Mouse (Mus musculus) midbrain, embryonic 13.5 days (tissue): ENCODE measurements around the gene Mecom. TPM values are rescaled to one million over a fixed set of nuclear protein-coding genes. Genes with fewer than 3 reads are reported as not detected.
A peak's percentile ranks its signal among the peaks of the same experiment; 100 is the strongest.

ENCODE experiments used
- ATAC-seq: fragments of 200-750 bp; cut with Nextera tagmentation; 2 replicates; pipeline ENCODE4 v1.8.0; 2017; ENCODE audit warnings: mild to moderate bottlenecking, moderate TSS enrichment, moderate library complexity
- H3K27ac ChIP-seq: fragments of 300-500 bp; sonication (generic); 2 replicates; pipeline ENCODE4 v1.5.1; 2015; ENCODE audit warnings: inconsistent platforms, mild to moderate bottlenecking, moderate library complexity
- H3K27me3 ChIP-seq: fragments of 300-500 bp; sonication (generic); 2 replicates; pipeline ENCODE4 v1.6.1; 2015; ENCODE audit warnings: mild to moderate bottlenecking, inconsistent platforms
- H3K36me3 ChIP-seq: fragments of 300-500 bp; sonication (generic); 2 replicates; pipeline ENCODE4 v1.6.1; 2015; ENCODE audit warnings: mild to moderate bottlenecking, inconsistent platforms
- H3K4me1 ChIP-seq: fragments of 300-500 bp; sonication (generic); replicated peaks from 2 replicates; pipeline ENCODE4 v1.6.1; 2015; ENCODE audit warnings: inconsistent platforms
- H3K4me2 ChIP-seq: fragments of 300-500 bp; sonication (generic); replicated peaks from 2 replicates; pipeline ENCODE4 v1.6.1; 2015; ENCODE audit warnings: moderate library complexity, mild to moderate bottlenecking, inconsistent platforms
- H3K4me3 ChIP-seq: fragments of 300-500 bp; sonication (generic); replicated peaks from 2 replicates; pipeline ENCODE4 v1.5.1; 2015; ENCODE audit warnings: mild to moderate bottlenecking, inconsistent platforms
- H3K9ac ChIP-seq: fragments of 300-500 bp; sonication (generic); replicated peaks from 2 replicates; pipeline ENCODE4 v1.6.1; 2015; ENCODE audit warnings: mild to moderate bottlenecking, inconsistent platforms
- H3K9me3 ChIP-seq: fragments of 300-500 bp; sonication (generic); 2 replicates; pipeline ENCODE4 v1.6.1; 2016; ENCODE audit warnings: mild to moderate bottlenecking, inconsistent platforms
- WGBS: fragments of 180-500 bp; shearing (Covaris S2); methylation state at CpG from one replicate; pipeline ENCODE4 v1.1.7; 2015; 5-methylcytosine and 5-hydroxymethylcytosine counted together
- polyA plus RNA-seq: library from polyadenylated mRNA; unstranded; fragments of >200 nt; fragmentation: Nextera tagmentation; extraction: Ambion mirVana; gene quantifications from 2 replicates; pipeline ENCODE4 v1.2.1, GENCODE M21; 2015

Mecom gene
- polyA plus RNA-seq, 1 experiment from 2014 or later = 11.1 TPM

DNA sequence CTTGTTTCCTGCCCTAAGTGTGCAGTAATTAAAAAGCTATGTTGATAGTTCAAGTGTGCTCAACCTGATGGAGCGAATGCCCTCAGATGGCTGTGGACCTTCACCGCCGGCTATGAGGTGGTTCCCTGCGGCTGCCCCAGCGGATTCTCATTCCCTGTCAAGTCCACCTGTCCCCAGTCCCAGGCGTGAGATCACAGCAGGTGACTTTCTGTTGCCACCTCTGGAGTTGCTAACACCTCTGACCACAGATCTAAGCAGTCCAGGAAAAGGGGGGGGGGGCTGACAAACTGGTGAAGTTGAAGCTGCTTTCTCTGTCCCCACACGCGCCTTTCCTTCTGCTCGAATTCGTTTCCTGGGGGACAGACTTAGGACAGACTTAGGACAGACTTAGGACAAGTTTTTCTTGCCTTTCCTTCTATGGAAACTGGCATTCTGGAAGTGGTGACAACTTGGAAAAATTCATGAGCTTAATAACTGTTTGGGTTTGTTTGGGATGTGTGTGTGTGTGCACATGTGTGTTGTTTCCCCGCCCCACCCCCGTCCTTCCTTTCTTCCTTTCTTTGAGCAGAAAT is 35.3 kb downstream of the Mecom start:
- no peak overlapping the region for H3K9ac ChIP-seq
- H3K4me3 ChIP-seq = no peak overlapping the region
- peaks cover 65% of the 10 kb centered on the region for H3K27me3 ChIP-seq
- peaks cover 49% of the 10 kb centered on the region for H3K4me1 ChIP-seq
- H3K4me2 ChIP-seq = no peak overlapping the region
- H3K36me3 ChIP-seq = no peaks in the 10 kb centered on the region
- ATAC-seq = no peak
- no peak overlapping the region for H3K27ac ChIP-seq
- 5% methylated on average over 12 of the region's 12 CpGs for WGBS
- H3K9me3 ChIP-seq = no peaks in the 10 kb centered on the region

DNA sequence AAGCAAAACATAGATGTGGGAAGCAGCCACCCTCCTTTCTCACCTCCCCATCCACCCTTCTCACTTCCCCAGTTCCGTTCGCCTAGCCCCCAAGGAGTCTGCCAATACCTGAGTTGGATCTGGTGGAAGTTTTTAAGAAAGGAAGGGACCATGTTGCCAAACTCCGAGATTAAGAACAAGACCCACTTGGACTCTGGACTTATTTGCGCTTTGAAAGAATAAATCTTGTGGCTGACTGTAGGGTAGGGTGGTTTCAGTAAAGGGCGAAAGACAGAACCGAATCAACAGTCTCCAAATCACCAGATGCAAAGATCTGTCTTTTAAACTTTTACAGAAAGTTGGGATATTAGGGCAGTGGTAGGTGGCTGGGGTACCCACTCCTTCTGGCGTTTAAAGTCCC is 36.0 kb downstream of the Mecom start:
- Histone ChIP-seq H3K27me3 (peaks cover 61% of the 10 kb centered on the region), H3K9me3 (no peaks in the 10 kb centered on the region), H3K9ac (no peak overlapping the region), H3K27ac (no peak overlapping the region), H3K4me2 (no peak overlapping the region), H3K4me3 (no peak overlapping the region), H3K4me1 (peaks cover 56% of the 10 kb centered on the region), H3K36me3 (no peaks in the 10 kb centered on the region)
- WGBS = 16% methylated on average over 7 of the region's 7 CpGs
- no peak for ATAC-seq

DNA sequence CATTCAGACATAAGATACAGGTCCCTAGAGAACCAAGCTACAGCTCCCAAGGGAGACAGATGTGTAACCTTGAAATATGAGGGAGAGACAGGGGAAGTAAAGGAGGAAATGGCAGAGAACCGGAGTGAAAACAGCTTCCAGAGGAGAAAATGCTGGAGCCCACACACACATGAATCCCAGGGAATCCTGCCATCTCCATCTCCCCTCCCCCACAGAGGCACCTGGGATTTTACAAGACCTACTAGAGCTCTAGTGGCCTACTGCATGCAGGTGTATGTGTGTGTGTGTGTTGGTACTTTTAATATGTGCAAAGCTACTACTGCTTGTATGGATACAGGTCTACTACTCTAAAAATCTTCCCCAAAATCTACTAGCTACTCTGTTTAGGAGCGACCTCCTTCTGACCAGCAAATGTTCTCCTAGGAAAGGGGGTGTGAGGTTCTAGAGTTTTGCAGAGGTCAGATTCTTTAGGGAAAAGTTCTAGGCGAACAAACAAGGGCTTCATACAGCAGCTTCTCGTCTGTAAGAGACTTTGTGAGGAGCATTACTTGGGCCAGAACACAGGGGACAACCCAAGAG is 36.7 kb downstream of the Mecom start:
- no peaks in the 10 kb centered on the region for H3K9me3 ChIP-seq
- whole genome bisulfite sequencing = 22% methylated on average over 4 of the region's 4 CpGs
- no peak overlapping the region for H3K4me2 ChIP-seq
- no peak for ATAC-seq
- no peaks in the 10 kb centered on the region for H3K36me3 ChIP-seq
- no peak overlapping the region for H3K27ac ChIP-seq
- H3K4me1 ChIP-seq = peaks cover 60% of the 10 kb centered on the region
- H3K27me3 ChIP-seq = peaks cover 54% of the 10 kb centered on the region
- no peak overlapping the region for H3K4me3 ChIP-seq
- H3K9ac ChIP-seq = no peak overlapping the region

DNA sequence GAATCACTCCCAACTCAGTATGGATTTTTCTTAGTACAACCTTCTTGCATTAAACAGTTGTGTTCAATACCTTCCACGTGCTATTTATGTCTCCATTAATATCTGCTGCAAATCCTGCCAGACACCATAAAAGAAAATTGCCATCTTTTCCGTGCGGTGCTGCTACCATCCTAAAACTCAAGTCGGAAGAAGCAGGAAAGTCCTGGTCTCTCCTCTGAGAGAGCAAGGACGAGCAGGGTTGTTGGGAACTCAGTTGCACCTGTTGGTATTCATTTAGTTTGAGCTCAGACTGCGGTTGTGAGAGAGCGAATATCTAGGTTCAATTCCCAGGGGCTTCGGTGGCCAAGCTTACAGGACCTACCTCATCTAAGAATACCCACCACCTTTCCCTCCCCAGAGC is 37.2 kb downstream of the Mecom start:
- no peaks in the 10 kb centered on the region for H3K36me3 ChIP-seq
- H3K9ac ChIP-seq = no peak overlapping the region
- no peak overlapping the region for H3K27ac ChIP-seq
- no peak overlapping the region for H3K4me3 ChIP-seq
- no peaks in the 10 kb centered on the region for H3K9me3 ChIP-seq
- 0 out of 2 replicates have a peak overlapping the region, but pooled peaks have one; percentile 88 for H3K4me2 ChIP-seq
- no peak for ATAC-seq
- WGBS = 9% methylated on average over 8 of the region's 8 CpGs
- peaks cover 65% of the 10 kb centered on the region for H3K4me1 ChIP-seq
- peaks cover 51% of the 10 kb centered on the region for H3K27me3 ChIP-seq

DNA sequence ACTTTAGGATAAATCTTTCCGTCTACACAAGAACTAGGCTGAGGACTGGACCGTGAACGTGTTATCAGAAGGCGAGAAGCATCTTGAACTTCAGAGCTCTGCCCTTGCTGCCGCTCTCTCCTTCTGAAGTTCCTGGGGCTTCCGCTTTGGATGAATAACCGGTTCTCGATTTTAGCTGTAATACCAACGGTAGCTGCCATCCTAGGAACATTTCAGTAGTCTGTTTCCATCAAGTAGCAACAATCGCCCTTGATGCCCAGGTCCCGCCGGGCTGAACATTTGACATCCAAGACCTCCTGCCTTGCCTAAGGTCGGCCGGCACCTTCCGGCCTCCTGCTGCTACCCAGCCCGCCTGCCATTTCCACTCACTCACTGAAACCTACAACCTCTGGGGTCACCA is 37.7 kb downstream of the Mecom start:
- WGBS = 2% methylated on average over 16 of the region's 16 CpGs
- H3K36me3 ChIP-seq = no peaks in the 10 kb centered on the region
- H3K4me2 ChIP-seq = peak overlapping the region; percentile 88
- ATAC-seq = no peak
- no peak overlapping the region for H3K27ac ChIP-seq
- H3K4me3 ChIP-seq = peak overlapping the region; percentile 58
- H3K4me1 ChIP-seq = peaks cover 65% of the 10 kb centered on the region
- no peaks in the 10 kb centered on the region for H3K9me3 ChIP-seq
- peaks cover 55% of the 10 kb centered on the region for H3K27me3 ChIP-seq
- no peak overlapping the region for H3K9ac ChIP-seq

DNA sequence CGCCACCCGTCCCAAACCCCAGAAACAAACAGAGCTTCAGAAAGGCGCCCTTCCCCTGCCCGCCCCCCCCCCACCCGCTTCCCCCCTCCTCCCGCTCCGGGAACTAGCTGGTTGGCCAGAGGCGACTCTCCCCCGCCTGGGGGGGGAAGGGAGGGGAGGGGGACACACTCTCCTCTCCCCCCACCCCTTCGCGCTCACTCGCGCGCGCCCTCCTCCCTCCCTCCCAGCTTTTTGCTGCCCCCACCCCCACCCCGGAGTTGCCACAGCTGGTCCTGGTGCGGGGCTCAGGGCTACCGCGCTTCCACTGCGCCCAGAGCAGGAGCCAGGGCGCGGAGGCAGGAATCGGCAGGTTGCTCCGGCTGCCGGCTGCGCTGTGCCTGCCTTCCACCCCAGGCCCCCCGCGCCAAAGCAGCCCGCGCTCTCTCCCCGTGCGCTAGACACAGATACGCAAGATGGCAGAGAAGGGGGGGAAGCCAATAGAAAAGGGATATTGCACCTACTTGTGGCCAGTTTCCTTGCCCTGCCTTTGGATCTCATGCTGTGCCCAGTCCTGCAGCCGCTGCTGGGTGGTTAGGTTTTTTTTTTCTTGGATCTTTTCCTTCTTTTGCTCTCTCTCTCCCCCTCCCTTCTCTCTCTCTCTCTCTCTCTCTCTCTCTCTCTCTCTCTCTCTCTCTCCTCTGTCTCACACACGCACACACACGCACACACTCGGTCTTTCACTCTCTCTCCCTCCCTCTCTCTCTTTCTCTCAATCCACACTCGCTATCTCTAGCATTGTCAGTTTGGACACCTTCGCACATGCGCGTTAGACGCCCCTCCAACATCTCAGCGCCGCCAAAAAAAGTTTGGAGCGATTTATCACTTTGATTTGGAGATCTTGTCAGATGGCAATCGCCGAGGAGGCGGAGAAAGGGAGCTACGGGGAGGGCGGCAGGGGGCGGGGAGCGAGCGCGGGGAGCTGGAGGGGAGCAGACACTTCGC is 38.6 kb downstream of the Mecom start:
- Histone ChIP-seq H3K4me3 (peak overlapping the region; percentile 58), H3K36me3 (no peaks in the 10 kb centered on the region), H3K4me2 (peak overlapping the region; percentile 88), H3K27me3 (peaks cover 63% of the 10 kb centered on the region), H3K9me3 (no peaks in the 10 kb centered on the region), H3K27ac (peak overlapping the region; percentile 84), H3K4me1 (peaks cover 65% of the 10 kb centered on the region), H3K9ac (peak overlapping the region; percentile 64)
- ATAC-seq = peak; percentile 61
- whole genome bisulfite sequencing = 2% methylated on average over 44 of the region's 55 CpGs

DNA sequence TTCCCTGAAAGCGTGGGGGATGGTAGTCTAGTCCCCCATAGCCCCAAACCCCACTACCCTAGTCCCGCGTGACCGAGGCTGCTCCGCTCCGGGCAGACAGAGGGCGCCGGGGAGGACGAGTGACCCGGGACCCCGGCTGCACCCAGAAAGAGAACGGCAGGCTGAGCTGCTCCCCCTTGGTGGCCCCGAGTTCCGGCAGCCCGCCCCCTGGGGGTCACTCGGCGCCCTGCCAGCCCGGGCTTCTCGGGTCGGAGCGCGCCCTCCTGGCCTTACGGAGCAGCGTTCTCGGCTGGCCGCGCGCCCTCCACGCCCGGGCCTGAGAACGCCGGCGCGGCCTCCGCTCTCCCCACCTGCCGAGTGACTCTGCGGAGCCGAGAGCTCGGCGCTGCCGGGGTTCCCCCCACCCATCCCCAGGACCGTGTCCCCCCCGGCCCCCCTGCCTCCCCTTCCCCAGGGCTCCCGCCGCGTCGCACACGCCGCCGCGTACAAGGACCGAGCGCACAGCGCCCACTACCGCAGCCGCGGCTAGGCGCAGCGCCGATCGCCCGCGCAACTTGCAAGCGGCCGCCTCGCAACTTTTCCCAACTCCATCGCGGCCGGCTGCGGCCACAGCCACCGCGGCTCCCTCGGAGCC is 39.4 kb downstream of the Mecom start:
- Histone ChIP-seq H3K4me3 (peak overlapping the region; percentile 58), H3K9me3 (no peaks in the 10 kb centered on the region), H3K27ac (peak overlapping the region; percentile 84), H3K4me2 (peak overlapping the region; percentile 88), H3K9ac (peak overlapping the region; percentile 64), H3K4me1 (peaks cover 62% of the 10 kb centered on the region), H3K27me3 (peaks cover 66% of the 10 kb centered on the region), H3K36me3 (no peaks in the 10 kb centered on the region)
- WGBS = under 1% methylated on average over 65 of the region's 73 CpGs
- ATAC-seq = peak; percentile 80

DNA sequence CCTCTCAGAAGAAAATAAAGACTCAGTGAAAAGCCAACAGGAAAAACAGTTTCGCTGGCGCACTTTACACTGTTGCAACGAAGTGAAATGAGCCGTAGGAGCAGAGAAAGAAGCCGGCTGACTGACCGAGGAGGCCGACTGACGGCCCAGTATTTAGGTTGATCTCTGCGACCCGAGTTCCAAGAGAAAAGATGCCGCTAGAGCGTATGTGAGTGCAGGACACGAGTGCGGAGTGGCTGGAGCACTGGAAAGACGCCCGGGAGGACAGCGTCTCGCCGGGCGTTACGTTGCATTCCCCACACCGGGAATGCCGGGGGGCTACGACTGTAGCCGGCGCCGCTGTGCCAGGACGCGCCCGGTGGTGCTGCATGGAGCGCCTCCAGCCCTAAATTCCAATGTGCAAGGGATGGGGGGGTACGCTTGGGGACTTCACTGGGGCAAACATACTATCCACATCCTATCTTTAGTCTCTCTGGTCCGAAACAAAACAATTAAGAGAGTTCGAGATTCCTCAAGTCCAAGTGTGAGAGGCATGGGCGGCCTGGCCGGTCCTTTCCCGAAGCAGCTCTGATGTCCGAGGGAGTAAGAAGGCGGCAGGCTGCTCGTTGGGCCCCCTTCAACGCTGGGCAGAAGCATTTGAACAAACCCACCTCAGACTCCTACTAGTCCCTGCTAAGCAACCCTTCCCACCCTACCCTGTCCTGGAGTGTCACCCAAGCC is 40.1 kb downstream of the Mecom start:
- peaks cover 62% of the 10 kb centered on the region for H3K4me1 ChIP-seq
- peak overlapping the region; percentile 88 for H3K4me2 ChIP-seq
- peak overlapping the region; percentile 84 for H3K27ac ChIP-seq
- H3K4me3 ChIP-seq = peak overlapping the region; percentile 58
- H3K36me3 ChIP-seq = no peaks in the 10 kb centered on the region
- under 1% methylated on average over 41 of the region's 41 CpGs for WGBS
- no peaks in the 10 kb centered on the region for H3K9me3 ChIP-seq
- ATAC-seq = peak; percentile 34
- peaks cover 59% of the 10 kb centered on the region for H3K27me3 ChIP-seq
- H3K9ac ChIP-seq = peak overlapping the region; percentile 64

DNA sequence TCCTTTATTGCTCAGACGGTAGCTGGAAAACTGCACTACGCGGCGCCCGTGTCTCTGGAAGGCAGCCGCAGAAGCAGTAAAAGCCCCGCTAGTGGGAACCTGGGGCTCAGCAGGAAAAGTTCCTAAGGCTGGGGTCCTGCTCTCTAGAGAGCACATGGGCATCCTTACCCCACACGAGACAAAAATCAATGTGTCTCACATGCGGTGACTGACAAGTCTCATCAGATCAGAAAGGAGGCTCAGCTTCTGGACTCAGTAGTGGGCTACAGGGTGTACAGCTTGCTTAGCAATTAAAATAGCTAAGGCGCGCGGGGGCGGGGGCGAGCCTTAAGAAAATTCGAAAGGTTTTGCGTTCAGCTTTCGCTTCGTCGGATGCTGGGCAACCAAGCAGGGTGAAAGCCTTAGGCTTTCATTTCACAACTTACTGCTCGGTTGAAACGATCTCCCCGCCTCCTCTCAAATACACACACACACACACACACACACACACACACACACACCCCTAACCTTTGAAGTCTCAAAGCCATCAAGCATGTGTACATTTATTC is 40.7 kb downstream of the Mecom start:
- Histone ChIP-seq H3K9ac (peak overlapping the region; percentile 64), H3K36me3 (no peaks in the 10 kb centered on the region), H3K4me3 (peak overlapping the region; percentile 58), H3K4me2 (peak overlapping the region; percentile 88), H3K27ac (peak overlapping the region; percentile 84), H3K9me3 (no peaks in the 10 kb centered on the region), H3K4me1 (peaks cover 59% of the 10 kb centered on the region), H3K27me3 (peaks cover 54% of the 10 kb centered on the region)
- 0 out of 2 replicates have a peak, but pooled peaks have one; percentile 25 for ATAC-seq
- under 1% methylated on average over 22 of the region's 22 CpGs for WGBS

DNA sequence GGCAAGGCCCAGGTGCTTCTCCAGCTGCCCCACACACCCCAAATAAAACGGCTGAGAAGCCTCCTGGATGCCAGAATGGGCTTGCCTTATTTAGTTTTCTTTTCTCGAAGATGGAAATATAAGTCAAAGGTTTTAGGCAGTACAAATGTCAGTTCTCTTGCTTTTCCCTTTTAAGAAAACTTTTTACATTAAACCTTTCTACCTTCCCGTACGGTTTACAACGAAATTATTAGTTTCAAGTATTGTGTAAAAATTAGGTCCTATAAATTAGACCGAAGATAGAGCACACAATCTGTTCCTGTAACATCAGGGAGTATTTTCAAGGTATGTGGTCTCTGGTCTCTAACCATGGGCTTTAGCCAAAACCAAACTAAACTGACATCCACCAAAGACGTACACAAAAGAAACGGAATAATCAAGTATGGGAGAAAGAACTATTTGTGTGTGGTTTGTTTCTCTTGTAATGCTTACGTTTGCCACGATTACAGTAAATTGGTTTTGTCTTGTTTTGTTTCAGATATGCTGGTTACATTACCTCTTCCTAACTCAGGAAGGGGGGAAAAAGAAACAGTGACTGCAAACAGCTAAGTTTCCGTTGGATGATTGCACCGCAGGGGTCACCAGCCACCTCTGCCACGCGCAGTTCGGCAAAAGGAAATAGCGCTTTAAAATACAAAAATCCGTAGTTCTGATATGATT is 41.3 kb downstream of the Mecom start:
- peaks cover 59% of the 10 kb centered on the region for H3K4me1 ChIP-seq
- H3K27me3 ChIP-seq = peaks cover 51% of the 10 kb centered on the region
- H3K4me2 ChIP-seq = peak overlapping the region; percentile 88
- H3K9ac ChIP-seq = peak overlapping the region; percentile 64; the same call in 1 of the 2 replicates
- peak overlapping the region; percentile 84 for H3K27ac ChIP-seq
- no peaks in the 10 kb centered on the region for H3K9me3 ChIP-seq
- WGBS = 4% methylated on average over 17 of the region's 17 CpGs
- ATAC-seq = no peak
- no peaks in the 10 kb centered on the region for H3K36me3 ChIP-seq
- peak overlapping the region; percentile 58 for H3K4me3 ChIP-seq
